Mouse (Mus musculus) thymus, adult 2 months (tissue): ENCODE results near the gene Inmt.

ENCODE experiments used
- CTCF ChIP-seq: fragments of 200-500 bp; IDR thresholded peaks from 2 replicates; pipeline ENCODE4 v1.5.1; 2012; ENCODE audit warnings: mild to moderate bottlenecking, control low read depth, low read length, moderate library complexity, borderline replicate concordance; ENCODE audit not compliant: control insufficient read depth, poor library complexity, insufficient read depth; ENCODE audit errors: extremely low read depth
- POLR2A ChIP-seq: fragments of 200-500 bp; IDR thresholded peaks from 2 replicates; pipeline ENCODE4 v1.6.1; 2012; ENCODE audit warnings: mild to moderate bottlenecking, low read length, control low read depth, moderate library complexity; ENCODE audit not compliant: control insufficient read depth, poor library complexity, insufficient read depth; ENCODE audit errors: extremely low read depth

- TF ChIP-seq CTCF: no peak
- no peak for TF ChIP-seq POLR2A
Measured at GRCm38 (mm10) chr6:55152226-55152625, 22.6 kb downstream of the Inmt start.
